Mouse (Mus musculus): ENCODE measurements around the gene Cntn2. TPM values are rescaled to one million over a fixed set of nuclear protein-coding genes. Genes with fewer than 3 reads are reported as not detected.

The Cntn2 gene
- polyA plus RNA-seq (2017; shearing (Covaris generic)) = not detected

- no peak for ATAC-seq
Observed at GRCm38 (mm10) chr1:132542762-132543306, at the start of gene Cntn2. TSS of gene Cntn2 (minus strand) at chr1:132543256.

- no peak for ATAC-seq
Observed at GRCm38 (mm10) chr1:132592145-132592544, 49.1 kb upstream of the Cntn2 start.

GRCm38 (mm10) chr1:132591399-132591930, 48.4 kb upstream of the Cntn2 start:
- no peak for ATAC-seq

- ATAC-seq = no peak
Observed at GRCm38 (mm10) chr1:132586679-132587201, 43.7 kb upstream of the Cntn2 start.

- no peak for ATAC-seq
Observed at GRCm38 (mm10) chr1:132585376-132585775, 42.3 kb upstream of the Cntn2 start.

- no peak for ATAC-seq
Observed at GRCm38 (mm10) chr1:132582998-132583604, 40.0 kb upstream of the Cntn2 start.

- ATAC-seq = no peak
Observed at GRCm38 (mm10) chr1:132581845-132582839, 39.1 kb upstream of the Cntn2 start.

- no peak for ATAC-seq
Observed at GRCm38 (mm10) chr1:132580063-132580462, 37.0 kb upstream of the Cntn2 start.

- ATAC-seq = no peak
Observed at GRCm38 (mm10) chr1:132576845-132577244, 33.8 kb upstream of the Cntn2 start.

- ATAC-seq = no peak
Observed at GRCm38 (mm10) chr1:132572851-132573250, 29.8 kb upstream of the Cntn2 start.

GRCm38 (mm10) chr1:132571613-132572012, 28.6 kb upstream of the Cntn2 start:
- no peak for ATAC-seq

- no peak for ATAC-seq
Observed at GRCm38 (mm10) chr1:132570906-132571305, 27.9 kb upstream of the Cntn2 start.

- ATAC-seq = no peak
Observed at GRCm38 (mm10) chr1:132570068-132570780, 27.2 kb upstream of the Cntn2 start.

- no peak for ATAC-seq
Observed at GRCm38 (mm10) chr1:132569516-132569915, 26.5 kb upstream of the Cntn2 start.

- ATAC-seq = no peak
Observed at GRCm38 (mm10) chr1:132567336-132568125, 24.5 kb upstream of the Cntn2 start.

- ATAC-seq = no peak
Observed at GRCm38 (mm10) chr1:132565766-132566165, 22.7 kb upstream of the Cntn2 start.

GRCm38 (mm10) chr1:132564946-132565345, 21.9 kb upstream of the Cntn2 start:
- ATAC-seq = no peak

GRCm38 (mm10) chr1:132562337-132562795, 19.3 kb upstream of the Cntn2 start:
- ATAC-seq = no peak

GRCm38 (mm10) chr1:132560907-132561700, 18.0 kb upstream of the Cntn2 start:
- ATAC-seq = no peak

- no peak for ATAC-seq
Observed at GRCm38 (mm10) chr1:132559045-132559444, 16.0 kb upstream of the Cntn2 start.
